Mouse (Mus musculus) heart, adult 2 months (tissue): ENCODE measurements around the gene A230072I06Rik.

Experiments used
- CTCF ChIP-seq: fragments of 200-600 bp; IDR thresholded peaks from 2 replicates; pipeline ENCODE4 v1.8.1; 2022; ENCODE audit warnings: antibody characterized with exemption, mild to moderate bottlenecking, moderate library complexity
- EP300 ChIP-seq: fragments of 200-500 bp; IDR thresholded peaks from 2 replicates; pipeline ENCODE4 v1.6.1; 2011; ENCODE audit warnings: low read depth, low read length, control low read depth; ENCODE audit not compliant: insufficient read depth
- POLR2A ChIP-seq: fragments of 200-500 bp; IDR thresholded peaks from 2 replicates; pipeline ENCODE4 v1.6.1; 2011; ENCODE audit warnings: mild to moderate bottlenecking, low read depth, low read length, control low read depth; ENCODE audit not compliant: insufficient read depth

DNA sequence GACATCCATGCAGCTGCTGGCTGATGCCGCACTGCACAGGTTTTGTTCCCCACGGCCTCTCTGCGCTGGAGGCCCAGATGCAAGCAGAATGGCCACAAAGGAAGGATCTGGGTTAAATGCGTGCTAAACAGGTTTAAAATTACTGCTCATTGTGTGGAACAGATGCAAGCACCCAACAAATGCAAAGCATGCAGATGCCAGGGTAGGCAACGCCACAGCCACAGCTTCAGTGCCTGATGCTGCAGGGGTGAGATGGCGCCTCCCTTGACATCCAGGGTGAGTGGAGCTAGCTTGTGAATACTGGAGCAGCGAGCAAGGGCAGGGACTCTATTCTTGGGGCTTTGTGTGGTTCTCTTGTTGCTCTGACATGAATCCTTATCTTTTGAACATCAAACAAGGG, 39.8 kb upstream of the A230072I06Rik start:
- no peak for TF ChIP-seq POLR2A
- TF ChIP-seq CTCF, result no peak
- TF ChIP-seq EP300, result no peak
